Mouse (Mus musculus): ENCODE measurements at regions not wholly inside any gene's neighbourhood (a gene's known extent, or its start where the extent isn't known, plus 50 kb on each side); places are given as distances from the start of the nearest gene placed in this dataset.

DNA sequence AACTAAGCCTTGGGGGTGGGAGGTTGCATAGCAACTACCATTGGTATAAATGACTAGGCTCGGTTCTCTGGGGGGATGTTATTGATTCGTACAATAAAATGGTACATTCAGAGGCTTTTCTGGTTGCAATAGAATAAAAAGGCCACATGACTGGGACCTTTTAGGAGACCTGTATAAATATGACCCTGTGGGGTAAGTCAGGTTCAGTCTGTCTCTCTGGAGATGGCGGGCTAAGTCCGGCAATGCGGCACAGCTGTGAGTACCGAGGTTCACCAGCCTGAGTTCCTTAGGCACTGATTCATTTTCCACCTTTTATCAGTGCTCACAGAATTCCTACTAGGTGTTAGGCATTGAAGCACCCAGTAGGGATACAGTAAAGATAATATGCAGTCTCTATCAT, 115.5 kb downstream of the Qpct start:
- no peak for DNase-seq (ENCODE audit: low spot score in 2 of 2)

DNA sequence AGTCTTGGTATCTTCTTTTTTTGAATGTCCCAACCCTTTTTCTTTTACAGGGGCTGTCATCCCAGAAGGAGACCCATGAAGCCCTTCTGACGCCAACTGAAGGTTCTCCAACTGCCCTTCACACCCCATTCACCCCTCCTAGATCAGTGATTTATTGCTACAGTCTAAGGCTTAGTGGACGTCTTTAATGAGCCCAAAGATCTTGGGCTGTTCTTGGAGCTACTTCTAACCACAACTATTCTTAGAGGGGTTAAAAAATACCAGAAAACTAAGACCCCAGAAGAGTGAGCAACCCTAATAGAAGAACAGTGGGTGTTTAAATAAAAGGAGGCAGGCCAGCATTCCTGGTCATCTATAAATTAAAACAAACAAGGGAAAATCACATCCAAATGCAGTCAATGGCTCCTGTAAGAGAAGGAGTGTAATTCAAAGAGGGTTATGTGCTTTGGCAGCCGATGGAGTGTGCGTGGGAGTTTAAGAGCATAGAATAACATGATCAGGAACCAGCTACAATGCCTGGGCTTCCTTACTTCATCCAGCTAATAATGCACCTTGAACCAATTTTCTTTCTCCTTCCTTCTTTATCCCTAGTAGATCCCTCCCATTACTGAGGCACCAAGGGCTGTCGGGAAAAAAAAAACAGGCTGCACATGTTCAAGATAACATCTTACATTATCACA, 113.3 kb downstream of the Qpct start:
- no peak for DNase-seq (ENCODE audit: low spot score in 2 of 2)

DNA sequence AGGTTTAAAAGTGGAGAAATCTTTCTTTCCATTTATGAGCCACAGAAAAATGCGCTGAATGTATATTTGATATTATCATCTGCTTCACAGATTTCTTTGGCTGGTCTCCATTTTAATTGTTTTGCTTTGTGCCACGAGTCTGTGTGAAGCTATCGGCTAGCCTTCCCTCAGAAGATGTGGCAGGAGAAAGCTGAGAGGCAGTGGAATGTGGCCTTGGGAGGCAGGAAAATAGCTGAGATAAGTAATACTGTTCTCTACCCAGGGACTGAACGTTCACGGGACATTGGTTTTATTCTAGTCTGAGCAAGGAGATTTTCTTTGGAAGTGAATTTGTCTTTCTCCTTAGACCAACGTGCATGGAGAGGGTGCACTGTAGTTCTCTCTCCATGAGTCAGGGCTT, 112.3 kb downstream of the Qpct start:
- no peak for DNase-seq (ENCODE audit: low spot score in 2 of 2)

DNA sequence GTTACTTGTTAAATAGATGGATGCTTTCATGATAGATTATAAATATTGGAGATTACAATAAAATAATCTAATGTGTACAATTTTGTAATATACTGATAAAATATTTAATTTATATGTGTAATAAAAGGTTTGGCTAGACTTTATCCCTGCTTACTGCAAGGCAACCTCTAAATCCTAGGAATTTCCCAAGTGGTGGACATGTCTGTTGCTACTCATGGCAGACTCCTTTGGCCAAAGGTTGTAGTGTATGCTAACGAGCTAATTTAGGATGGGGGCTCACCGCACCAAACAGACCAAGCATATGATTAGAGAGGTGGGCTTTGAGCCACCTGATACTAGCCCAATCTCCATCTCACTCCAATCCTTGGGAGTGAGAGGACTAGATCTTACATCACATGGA, 102.4 kb downstream of the Qpct start:
- DNase-seq (ENCODE audit: low spot score in 2 of 2): no peak

DNA sequence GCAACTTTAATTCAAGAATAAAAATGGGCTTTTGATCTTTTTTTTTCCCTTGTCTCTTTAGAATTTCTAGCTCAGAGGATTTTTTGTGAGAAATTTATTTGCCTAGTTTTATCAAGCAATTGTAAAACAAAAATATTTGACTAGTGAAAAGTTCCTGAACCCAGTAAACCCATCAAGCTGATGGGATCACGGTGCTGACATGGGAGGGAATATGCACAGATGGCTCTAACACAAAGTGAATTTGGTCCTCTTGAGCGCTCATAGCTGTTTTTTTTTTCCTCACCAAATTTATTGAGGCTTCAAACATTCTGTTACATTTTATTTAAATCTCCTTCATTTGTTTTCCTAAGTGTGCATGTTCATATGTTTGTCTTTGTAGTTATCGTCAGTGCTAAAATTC, 101.1 kb downstream of the Qpct start:
- no peak for DNase-seq (ENCODE audit: low spot score in 2 of 2)

DNA sequence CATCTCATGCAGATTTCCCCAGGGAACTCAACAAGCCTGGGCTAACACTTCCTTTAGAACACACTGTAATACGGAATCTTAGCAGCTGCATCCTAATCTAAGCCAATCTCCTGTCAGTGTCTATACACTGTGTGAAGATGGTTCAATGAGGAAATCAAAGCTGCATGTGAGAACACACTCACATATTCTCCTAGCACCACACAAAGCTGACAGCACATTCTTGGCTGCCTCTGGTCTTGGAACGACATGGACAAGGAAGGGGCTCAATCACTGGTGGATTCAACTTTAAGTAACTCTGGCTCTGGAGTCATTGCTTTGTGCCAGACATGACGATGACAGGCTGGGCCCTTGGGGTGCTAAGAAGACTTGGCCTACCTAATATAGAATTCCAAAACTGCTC, 96.2 kb downstream of the Qpct start:
- DNase-seq (ENCODE audit: low spot score in 2 of 2): no peak

DNA sequence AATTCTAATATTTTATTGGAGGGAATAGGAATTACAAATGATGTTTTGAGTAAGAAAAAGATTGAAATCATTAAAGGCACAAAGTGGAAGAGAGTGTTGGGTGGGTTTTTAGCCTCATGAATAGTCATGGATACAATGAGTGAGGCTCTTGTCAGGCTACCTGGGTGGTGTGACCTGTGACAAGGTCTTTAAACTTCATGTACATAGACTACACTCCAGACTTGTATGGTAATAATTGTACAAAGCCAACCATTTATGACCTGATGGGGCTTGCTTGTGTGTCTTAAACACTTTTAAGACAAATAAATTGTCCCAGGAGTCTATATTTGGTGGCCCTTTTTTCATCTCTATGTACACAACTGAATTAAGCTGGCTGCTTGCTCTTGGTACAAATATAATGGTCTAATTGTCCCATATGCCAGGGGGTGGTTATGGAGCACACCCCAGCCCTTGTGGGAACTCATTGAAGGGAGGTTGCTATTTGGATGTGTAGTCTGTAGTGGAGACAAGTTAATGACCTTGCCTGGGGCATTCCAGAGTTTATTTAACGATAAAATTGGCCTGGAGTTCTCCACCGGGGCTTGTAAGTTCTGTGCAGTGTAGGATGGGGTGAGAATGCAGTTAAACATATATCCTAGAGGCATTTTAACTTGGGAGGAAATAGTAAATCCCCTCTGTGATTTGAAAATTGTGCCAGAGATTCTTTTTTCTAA, 93.4 kb downstream of the Qpct start:
- DNase-seq (ENCODE audit: low spot score in 2 of 2): no peak

DNA sequence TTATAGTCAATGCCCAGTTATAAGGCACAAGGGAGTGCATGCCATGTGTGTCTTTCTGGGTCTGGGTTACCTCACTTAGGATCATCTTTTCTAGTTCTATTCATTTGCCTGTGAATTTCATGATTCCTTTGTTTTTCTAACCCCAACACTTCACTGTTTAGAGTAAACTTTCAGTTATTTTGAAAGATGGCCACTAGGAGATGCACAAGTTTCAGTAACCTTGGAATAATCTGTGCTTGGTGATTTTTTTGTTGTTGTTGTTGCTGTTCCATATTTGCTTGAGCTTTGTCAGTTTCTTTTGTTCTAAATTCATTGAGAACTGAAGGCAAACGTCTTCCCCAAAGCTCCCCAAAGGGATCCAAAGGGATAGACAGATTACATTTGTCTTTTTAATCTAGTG, 91.3 kb downstream of the Qpct start:
- no peak for DNase-seq (ENCODE audit: low spot score in 2 of 2)

Measured in layer of hippocampus, adult 18-20 months (tissue).